Mouse (Mus musculus): ENCODE measurements around the gene Vopp1.

GRCm38 (mm10) chr6:57770467-57771190 lies 54.3 kb downstream of the Vopp1 start:
- TF ChIP-seq POLR2A (IDR thresholded peaks at IDR 0.05; ENCODE audit: insufficient read depth, low read depth, low read length) (no peak), CTCF (IDR thresholded peaks at IDR 0.05) (no peak)

Measured in heart, adult 2 months (tissue).